Mouse (Mus musculus) heart, embryonic 16.5 days (tissue): ENCODE data around the gene Tmem234. TPM values are rescaled to one million over a fixed set of nuclear protein-coding genes. Genes with fewer than 3 reads are reported as not detected.

ENCODE experiments used
- ATAC-seq: fragments of 200-750 bp; cut with Nextera tagmentation; replicated peaks from 2 replicates; pipeline ENCODE4 v1.8.0; 2017; ENCODE audit warnings: moderate number of reproducible peaks; ENCODE audit not compliant: insufficient read depth, low FRiP score; ENCODE audit errors: extremely low read depth
- H3K27ac ChIP-seq: fragments of 300-500 bp; sonication (generic); 2 replicates; pipeline ENCODE4 v1.5.1; 2014; ENCODE audit warnings: mild to moderate bottlenecking, low read length, control low read depth, moderate library complexity
- H3K27me3 ChIP-seq: fragments of 300-500 bp; sonication (generic); 2 replicates; pipeline ENCODE4 v1.6.1; 2014; ENCODE audit warnings: low read length, mixed read lengths; ENCODE audit not compliant: control insufficient read depth, insufficient read depth
- H3K36me3 ChIP-seq: fragments of 300-500 bp; sonication (generic); 2 replicates; pipeline ENCODE4 v1.6.1; 2014; ENCODE audit not compliant: control insufficient read depth, insufficient read depth
- H3K4me1 ChIP-seq: fragments of 300-500 bp; sonication (generic); 2 replicates; pipeline ENCODE4 v1.6.1; 2014; ENCODE audit warnings: low read length, mixed read lengths; ENCODE audit not compliant: control insufficient read depth, insufficient read depth
- H3K4me2 ChIP-seq: fragments of 300-500 bp; sonication (generic); 2 replicates; pipeline ENCODE4 v1.6.1; 2014; ENCODE audit warnings: low read depth, mild to moderate bottlenecking, control low read depth, low read length
- H3K4me3 ChIP-seq: fragments of 300-500 bp; sonication (generic); 2 replicates; pipeline ENCODE4 v1.5.1; 2014; ENCODE audit warnings: mild to moderate bottlenecking, control low read depth, low read length
- H3K9ac ChIP-seq: fragments of 300-500 bp; sonication (generic); 2 replicates; pipeline ENCODE4 v1.6.1; 2014; ENCODE audit warnings: low read length, control low read depth
- H3K9me3 ChIP-seq: fragments of 300-500 bp; sonication (generic); replicated peaks from 2 replicates; pipeline ENCODE4 v1.6.1; 2016; ENCODE audit warnings: low read length; ENCODE audit not compliant: control insufficient read depth
- WGBS: fragments of 180-500 bp; shearing (Covaris S2); extraction: QIAGEN DNeasy Blood & Tissue Kit; methylation state at CpG from one replicate; pipeline ENCODE4 v1.1.7; 2014; 5-methylcytosine and 5-hydroxymethylcytosine counted together
- microRNA-seq: library from miRNA; unstranded; fragments of <30 nt; microRNA quantifications from one replicate; pipeline ENCODE4, GENCODE M21; 2017
- polyA plus RNA-seq: library from polyadenylated mRNA; unstranded; fragments of >200 nt; fragmentation: Nextera tagmentation; extraction: Ambion mirVana; gene quantifications from 2 replicates; pipeline ENCODE4 v1.2.1, GENCODE M21; 2015

The Tmem234 gene
- polyA plus RNA-seq, 1 experiment from 2014 or later = 148 TPM

GRCm38 (mm10) chr4:129672083-129672877 lies 71.8 kb downstream of the Tmem234 start, which contains the start of gene Kpna6:
TSS of gene Kpna6 (minus strand) at chr4:129672767.
- Histone ChIP-seq H3K9me3 (no peaks in the 10 kb centered on the region), H3K36me3 (peaks cover 9% of the 10 kb centered on the region; the same call in 1 of the 2 replicates)
- peak; percentile 91 for ATAC-seq

GRCm38 (mm10) chr4:129672878-129673449 lies 72.5 kb downstream of the Tmem234 start:
- Histone ChIP-seq H3K4me1 (peaks cover 10% of the 10 kb centered on the region), H3K27me3 (no peaks in the 10 kb centered on the region), H3K36me3 (peaks cover 8% of the 10 kb centered on the region; the same call in 1 of the 2 replicates), H3K4me2 (peak overlapping the region; percentile 83), H3K9me3 (no peaks in the 10 kb centered on the region), H3K9ac (peak overlapping the region; percentile 99), H3K4me3 (peak overlapping the region; percentile 96), H3K27ac (peak overlapping the region; percentile 92)
- no peak for ATAC-seq
- 5% methylated on average over 10 of the region's 10 CpGs for WGBS

More at GRCm38 (mm10) chr4:129672083-129672877, 71.8 kb downstream of the Tmem234 start, which contains the start of gene Kpna6:
- peak within 1 kb of the TSS; percentile 83 for H3K4me2 ChIP-seq
- H3K4me3 ChIP-seq = peak within 1 kb of the TSS; percentile 96
- under 1% methylated on average over 59 of the region's 65 CpGs for WGBS
- H3K4me1 ChIP-seq = peaks cover 10% of the 10 kb centered on the region
- H3K27me3 ChIP-seq = no peaks in the 10 kb centered on the region
- H3K9ac ChIP-seq = peak within 1 kb of the TSS; percentile 99
- peak within 1 kb of the TSS; percentile 92 for H3K27ac ChIP-seq

Small RNA genes within 50 kb of the gene (microRNA-seq; reads per million reads assigned to microRNA genes)
- not detected for gene Mir8119

Other genes with a start within 250 kb of the Tmem234 start
- gene Zbtb8a, start 222.6 kb upstream of the Tmem234 start, polyA plus RNA-seq = 10.1 and 11.3 TPM in 2 replicates
- 6.3 and 7.2 TPM in 2 replicates for gene Zbtb8b, start 159.8 kb upstream of the Tmem234 start, polyA plus RNA-seq
- 25.0 and 26.2 TPM in 2 replicates for gene Bsdc1, start 139.1 kb upstream of the Tmem234 start, polyA plus RNA-seq
- not detected in 2 replicates for gene Tssk3, start 109.6 kb upstream of the Tmem234 start, polyA plus RNA-seq
- not detected in 2 replicates for gene Fam229a, start 109.5 kb upstream of the Tmem234 start, polyA plus RNA-seq
- gene Marcksl1, start 87.1 kb upstream of the Tmem234 start, polyA plus RNA-seq = 262 and 287 TPM in 2 replicates
- 123 and 139 TPM in 2 replicates for gene Hdac1, start 58.0 kb upstream of the Tmem234 start, polyA plus RNA-seq
- 45.9 and 121 TPM in 2 replicates for gene Lck, start 27.0 kb upstream of the Tmem234 start, polyA plus RNA-seq
- gene Fam167b, start 22.1 kb upstream of the Tmem234 start, polyA plus RNA-seq = 5.1 and 5.7 TPM in 2 replicates
- 178 and 180 TPM in 2 replicates for gene Eif3i, start within 50 bp of the Tmem234 start, polyA plus RNA-seq
- 1.8 and 2.7 TPM in 2 replicates for gene Dcdc2b, start 13.6 kb downstream of the Tmem234 start, polyA plus RNA-seq
- gene Iqcc, start 18.4 kb downstream of the Tmem234 start, polyA plus RNA-seq = 22.7 and 22.9 TPM in 2 replicates
- 50.9 and 55.0 TPM in 2 replicates for gene Ccdc28b, start 23.3 kb downstream of the Tmem234 start, polyA plus RNA-seq
- 47.0 and 48.9 TPM in 2 replicates for gene Txlna, start 40.4 kb downstream of the Tmem234 start, polyA plus RNA-seq
- 16.1 and 18.0 TPM in 2 replicates for gene Kpna6, start 72.1 kb downstream of the Tmem234 start, polyA plus RNA-seq
- 6.2 and 6.6 TPM in 2 replicates for gene Tmem39b, start 96.2 kb downstream of the Tmem234 start, polyA plus RNA-seq
- 63.4 and 65.8 TPM in 2 replicates for gene Khdrbs1, start 141.6 kb downstream of the Tmem234 start, polyA plus RNA-seq
- 352 and 364 TPM in 2 replicates for gene Ptp4a2, start 210.6 kb downstream of the Tmem234 start, polyA plus RNA-seq